Comparison of ENCODE assay signal across 20 mouse cellular contexts in the genomic region with DNA sequence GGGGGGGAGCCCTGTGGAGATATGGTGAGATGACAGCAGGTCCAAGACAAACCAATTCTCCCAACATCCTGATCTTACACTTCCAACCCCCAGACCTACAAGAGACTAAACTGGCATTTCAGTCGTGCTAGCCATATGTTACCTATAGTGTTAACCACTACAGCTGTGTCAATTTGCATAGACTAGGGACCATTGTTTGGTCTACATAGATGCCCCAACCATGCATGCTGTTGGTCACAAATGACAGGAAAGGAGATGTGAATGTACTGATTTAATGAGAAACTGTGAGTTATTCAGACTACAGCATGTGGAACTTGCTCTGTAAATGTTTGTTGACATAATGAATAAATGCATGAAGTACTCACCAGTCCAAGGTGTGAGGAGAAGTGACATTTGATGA.
"Had no signal": no experiment of that assay in that cellular context is flagged by ENCODE, and none has a peak within 500 bp of the region (broad histone marks: within the 10 kb centered on the region; RNA-seq: fewer than 3 reads in every experiment).

No protein-coding gene starts in this region.

- H3K4me1 ChIP-seq: kidney, embryonic 15.5 days; limb, embryonic 12.5 days; limb, embryonic 15.5 days; midbrain, embryonic 13.5 days; neural tube, embryonic 13.5 days had no signal

- H3K27ac ChIP-seq: kidney, embryonic 15.5 days; left cerebral cortex, adult 2 months; limb, embryonic 12.5 days; limb, embryonic 15.5 days; liver, embryonic 14.5 days; macrophage; midbrain, embryonic 13.5 days; neural tube, embryonic 13.5 days had no signal

- H3K27me3 ChIP-seq: kidney, embryonic 15.5 days; limb, embryonic 12.5 days; limb, embryonic 15.5 days; midbrain, embryonic 13.5 days; neural tube, embryonic 13.5 days had no signal

- H3K4me3 ChIP-seq: kidney, embryonic 15.5 days; left cerebral cortex, adult 2 months; limb, embryonic 12.5 days; limb, embryonic 15.5 days; midbrain, embryonic 13.5 days; myocyte; neural tube, embryonic 13.5 days had no signal

- DNase-seq: kidney, postnatal 10 days; kidney, postnatal 36 days; layer of hippocampus, postnatal 36 days; liver, postnatal 0 days; lung, embryonic 14.5 days; thymus, adult 2 months; thymus, postnatal 14 days; thymus, postnatal 4 days had no signal

- H3K9ac ChIP-seq: kidney, embryonic 15.5 days; limb, embryonic 12.5 days; limb, embryonic 15.5 days; liver, embryonic 14.5 days; liver, postnatal 0 days; lung, embryonic 14.5 days; midbrain, embryonic 13.5 days; neural tube, embryonic 13.5 days had no signal

- H3K9me3 ChIP-seq: kidney, embryonic 15.5 days; limb, embryonic 12.5 days; limb, embryonic 15.5 days; midbrain, embryonic 13.5 days; neural tube, embryonic 13.5 days had no signal

- ATAC-seq: liver, postnatal 0 days; lung, postnatal 0 days; midbrain, embryonic 13.5 days; midbrain, embryonic 16.5 days had no signal

- H3K4me2 ChIP-seq: kidney, embryonic 15.5 days; limb, embryonic 12.5 days; limb, embryonic 15.5 days; liver, embryonic 11.5 days; lung, embryonic 14.5 days; midbrain, embryonic 13.5 days; neural tube, embryonic 13.5 days had no signal

- H3K36me3 ChIP-seq: kidney, embryonic 15.5 days; limb, embryonic 12.5 days; limb, embryonic 15.5 days; midbrain, embryonic 13.5 days; neural tube, embryonic 13.5 days had no signal
